Mouse (Mus musculus) E14TG2a.4 (cell line): ENCODE results near the gene Usp44.

Experiments
- H3K27me3 ChIP-seq: 2 replicates; pipeline ENCODE4 v1.6.1; 2014; ENCODE audit warnings: low read length, control low read depth; ENCODE audit not compliant: insufficient read depth
- H3K36me3 ChIP-seq: 2 replicates; pipeline ENCODE4 v1.6.1; 2014; ENCODE audit warnings: low read length, control low read depth; ENCODE audit not compliant: insufficient read depth
- H3K4me1 ChIP-seq: replicated peaks from 2 replicates; pipeline ENCODE4 v1.6.1; 2014; ENCODE audit warnings: low read depth, low read length, control low read depth
- H3K4me3 ChIP-seq: replicated peaks from 2 replicates; pipeline ENCODE4 v1.5.1; 2014; ENCODE audit warnings: mild to moderate bottlenecking, low read length
- H3K9me3 ChIP-seq: 2 replicates; pipeline ENCODE4 v1.6.1; 2014; ENCODE audit warnings: low read length, control low read depth
- CTCF ChIP-seq: conservative IDR thresholded peaks from 2 replicates; pipeline ENCODE4 v1.5.1; 2014; ENCODE audit warnings: low read length
- NANOG ChIP-seq: IDR thresholded peaks from 2 replicates; pipeline ENCODE4 v1.6.1; 2014; ENCODE audit warnings: borderline replicate concordance, low read length, mixed read lengths
- POU5F1 ChIP-seq: IDR thresholded peaks from 2 replicates; pipeline ENCODE4 v1.6.1; 2014; ENCODE audit warnings: low read length, borderline replicate concordance

The Usp44 gene

GRCm38 (mm10) chr10:93881918-93882317, 50.6 kb downstream of the Usp44 start:
- Histone ChIP-seq H3K9me3 (no peaks in the 10 kb centered on the region), H3K4me3 (no peak overlapping the region), H3K4me1 (peaks cover 28% of the 10 kb centered on the region), H3K36me3 (peaks cover 72% of the 10 kb centered on the region), H3K27me3 (no peaks in the 10 kb centered on the region)
- no peak for TF ChIP-seq NANOG
- TF ChIP-seq POU5F1 = no peak
- TF ChIP-seq CTCF = no peak

GRCm38 (mm10) chr10:93882738-93883364, 51.5 kb downstream of the Usp44 start:
- H3K4me3 ChIP-seq = no peak overlapping the region
- TF ChIP-seq NANOG (no peak), CTCF (no peak), POU5F1 (no peak)
- no peaks in the 10 kb centered on the region for H3K9me3 ChIP-seq
- H3K27me3 ChIP-seq = no peaks in the 10 kb centered on the region
- peaks cover 31% of the 10 kb centered on the region for H3K4me1 ChIP-seq
- H3K36me3 ChIP-seq = peaks cover 73% of the 10 kb centered on the region

- Histone ChIP-seq H3K36me3 (peaks cover 42% of the 10 kb centered on the region), H3K4me1 (peaks cover 51% of the 10 kb centered on the region), H3K27me3 (no peaks in the 10 kb centered on the region), H3K4me3 (no peak overlapping the region), H3K9me3 (no peaks in the 10 kb centered on the region)
- TF ChIP-seq POU5F1 (no peak), CTCF (no peak), NANOG (no peak)
Measured at GRCm38 (mm10) chr10:93885839-93886477, 54.6 kb downstream of the Usp44 start.

GRCm38 (mm10) chr10:93888590-93888934, 57.2 kb downstream of the Usp44 start:
- Histone ChIP-seq H3K4me3 (peak overlapping the region; percentile 94), H3K9me3 (no peaks in the 10 kb centered on the region), H3K4me1 (peaks cover 42% of the 10 kb centered on the region), H3K36me3 (peaks cover 32% of the 10 kb centered on the region), H3K27me3 (no peaks in the 10 kb centered on the region)
- TF ChIP-seq POU5F1 = no peak

GRCm38 (mm10) chr10:93888935-93889578, 57.7 kb downstream of the Usp44 start:
- Histone ChIP-seq H3K4me1 (peaks cover 38% of the 10 kb centered on the region), H3K36me3 (peaks cover 27% of the 10 kb centered on the region), H3K27me3 (no peaks in the 10 kb centered on the region), H3K9me3 (no peaks in the 10 kb centered on the region), H3K4me3 (peak overlapping the region; percentile 94)
- TF ChIP-seq NANOG (no peak), POU5F1 (no peak), CTCF (no peak)

- peak overlapping the region; percentile 94 for H3K4me3 ChIP-seq
- H3K36me3 ChIP-seq = peaks cover 26% of the 10 kb centered on the region
- TF ChIP-seq POU5F1 = no peak
- no peak for TF ChIP-seq CTCF
- no peak for TF ChIP-seq NANOG
- peaks cover 35% of the 10 kb centered on the region for H3K4me1 ChIP-seq
- H3K27me3 ChIP-seq = no peaks in the 10 kb centered on the region
- no peaks in the 10 kb centered on the region for H3K9me3 ChIP-seq
Measured at GRCm38 (mm10) chr10:93889579-93889950, 58.2 kb downstream of the Usp44 start.

- peaks cover 33% of the 10 kb centered on the region for H3K4me1 ChIP-seq
- no peak for TF ChIP-seq POU5F1
- TF ChIP-seq NANOG = no peak
- no peak for TF ChIP-seq CTCF
Measured at GRCm38 (mm10) chr10:93889976-93890375, 58.6 kb downstream of the Usp44 start.

GRCm38 (mm10) chr10:93890565-93890964, 59.2 kb downstream of the Usp44 start:
- Histone ChIP-seq H3K4me3 (peak overlapping the region; percentile 94), H3K36me3 (peaks cover 16% of the 10 kb centered on the region), H3K9me3 (no peaks in the 10 kb centered on the region), H3K4me1 (peaks cover 32% of the 10 kb centered on the region), H3K27me3 (no peaks in the 10 kb centered on the region)
- no peak for TF ChIP-seq CTCF
- no peak for TF ChIP-seq POU5F1
- no peak for TF ChIP-seq NANOG

More at GRCm38 (mm10) chr10:93889976-93890375, 58.6 kb downstream of the Usp44 start:
- peaks cover 22% of the 10 kb centered on the region for H3K36me3 ChIP-seq
- no peaks in the 10 kb centered on the region for H3K9me3 ChIP-seq
- no peaks in the 10 kb centered on the region for H3K27me3 ChIP-seq
- peak overlapping the region; percentile 94 for H3K4me3 ChIP-seq
